Mouse (Mus musculus): Measurements from ENCODE around the gene Cul7. TPM values are rescaled to one million over a fixed set of nuclear protein-coding genes. Genes with fewer than 3 reads are reported as not detected.
A peak's percentile ranks its signal among the peaks of the same experiment; 100 is the strongest.

The Cul7 gene
- 24.1 and 28.2 TPM in 2 replicates for polyA plus RNA-seq (2014; fragmentation: Nextera tagmentation; extraction: Ambion mirVana)

GRCm38 (mm10) chr17:46650232-46651031 is at the start of gene Cul7:
Gene Cul7, plus strand, starts transcription at chr17:46650337.
- peak; percentile 92 for DNase-seq (ENCODE audit: low spot score)
- Histone ChIP-seq H3K36me3 (ENCODE audit: control insufficient read depth, insufficient read depth, low read length) (peaks cover 19% of the 10 kb centered on the region), H3K4me1 (replicated peaks; ENCODE audit: control insufficient read depth, insufficient read depth, low read length) (peaks cover 27% of the 10 kb centered on the region), H3K9ac (ENCODE audit: low read depth, low read length) (peak within 1 kb of the TSS; percentile 83), H3K27me3 (replicated peaks; ENCODE audit: control insufficient read depth, insufficient read depth, low read length) (no peaks in the 10 kb centered on the region), H3K4me3 (ENCODE audit: low read depth, low read length) (peak within 1 kb of the TSS; percentile 73), H3K9me3 (ENCODE audit: control insufficient read depth, low read length) (no peaks in the 10 kb centered on the region), H3K4me2 (peak within 1 kb of the TSS; percentile 70), H3K27ac (ENCODE audit: low read depth, low read length) (peak within 1 kb of the TSS; percentile 88)
- WGBS, result under 1% methylated on average over 58 of the region's 58 CpGs
- peak; percentile 91 for ATAC-seq (replicated peaks; ENCODE audit: low FRiP score)

GRCm38 (mm10) chr17:46600569-46600968 is 49.6 kb upstream of the Cul7 start:
- DNase-seq (ENCODE audit: low spot score) (no peak), ATAC-seq (replicated peaks; ENCODE audit: low FRiP score) (no peak)
- Histone ChIP-seq H3K9me3 (ENCODE audit: control insufficient read depth, low read length) (no peaks in the 10 kb centered on the region), H3K4me3 (ENCODE audit: low read depth, low read length) (no peak overlapping the region), H3K9ac (ENCODE audit: low read depth, low read length) (no peak overlapping the region), H3K27ac (ENCODE audit: low read depth, low read length) (no peak overlapping the region), H3K4me1 (replicated peaks; ENCODE audit: control insufficient read depth, insufficient read depth, low read length) (no peaks in the 10 kb centered on the region), H3K4me2 (no peak overlapping the region), H3K27me3 (replicated peaks; ENCODE audit: control insufficient read depth, insufficient read depth, low read length) (no peaks in the 10 kb centered on the region), H3K36me3 (ENCODE audit: control insufficient read depth, insufficient read depth, low read length) (no peaks in the 10 kb centered on the region)
- WGBS, result 86% methylated on average over 2 of the region's 2 CpGs

- Histone ChIP-seq H3K4me3 (ENCODE audit: low read depth, low read length) (no peak overlapping the region), H3K9ac (ENCODE audit: low read depth, low read length) (no peak overlapping the region), H3K4me1 (replicated peaks; ENCODE audit: control insufficient read depth, insufficient read depth, low read length) (no peaks in the 10 kb centered on the region), H3K27ac (ENCODE audit: low read depth, low read length) (no peak overlapping the region; the same call in 1 of the 2 replicates), H3K4me2 (no peak overlapping the region), H3K36me3 (ENCODE audit: control insufficient read depth, insufficient read depth, low read length) (no peaks in the 10 kb centered on the region), H3K9me3 (ENCODE audit: control insufficient read depth, low read length) (no peaks in the 10 kb centered on the region), H3K27me3 (replicated peaks; ENCODE audit: control insufficient read depth, insufficient read depth, low read length) (no peaks in the 10 kb centered on the region)
- no peak for DNase-seq (ENCODE audit: low spot score)
- WGBS, result 74% methylated on average over 9 of the region's 9 CpGs
- ATAC-seq (replicated peaks; ENCODE audit: low FRiP score), result no peak
Observed at GRCm38 (mm10) chr17:46602212-46602611, 47.9 kb upstream of the Cul7 start.

- 90% methylated on average over 4 of the region's 4 CpGs for WGBS
- no peak overlapping the region for H3K27ac ChIP-seq (ENCODE audit: low read depth, low read length)
- H3K9ac ChIP-seq (ENCODE audit: low read depth, low read length), result no peak overlapping the region
- no peak for ATAC-seq (replicated peaks; ENCODE audit: low FRiP score)
- H3K4me3 ChIP-seq (ENCODE audit: low read depth, low read length), result no peak overlapping the region
- no peaks in the 10 kb centered on the region for H3K9me3 ChIP-seq (ENCODE audit: control insufficient read depth, low read length)
- H3K27me3 ChIP-seq (replicated peaks; ENCODE audit: control insufficient read depth, insufficient read depth, low read length), result no peaks in the 10 kb centered on the region
- H3K36me3 ChIP-seq (ENCODE audit: control insufficient read depth, insufficient read depth, low read length), result no peaks in the 10 kb centered on the region
- no peak overlapping the region for H3K4me2 ChIP-seq
- H3K4me1 ChIP-seq (replicated peaks; ENCODE audit: control insufficient read depth, insufficient read depth, low read length), result no peaks in the 10 kb centered on the region
- DNase-seq (ENCODE audit: low spot score), result no peak
Observed at GRCm38 (mm10) chr17:46603229-46603628, 46.9 kb upstream of the Cul7 start.

GRCm38 (mm10) chr17:46605126-46605525 is 45.0 kb upstream of the Cul7 start:
- WGBS, result 78% methylated on average over 5 of the region's 5 CpGs
- H3K4me3 ChIP-seq (ENCODE audit: low read depth, low read length), result no peak overlapping the region
- H3K36me3 ChIP-seq (ENCODE audit: control insufficient read depth, insufficient read depth, low read length), result no peaks in the 10 kb centered on the region
- no peaks in the 10 kb centered on the region for H3K27me3 ChIP-seq (replicated peaks; ENCODE audit: control insufficient read depth, insufficient read depth, low read length)
- ATAC-seq (replicated peaks; ENCODE audit: low FRiP score) (no peak), DNase-seq (ENCODE audit: low spot score) (no peak)
- H3K27ac ChIP-seq (ENCODE audit: low read depth, low read length), result no peak overlapping the region
- no peaks in the 10 kb centered on the region for H3K9me3 ChIP-seq (ENCODE audit: control insufficient read depth, low read length)
- no peak overlapping the region for H3K4me2 ChIP-seq
- no peaks in the 10 kb centered on the region for H3K4me1 ChIP-seq (replicated peaks; ENCODE audit: control insufficient read depth, insufficient read depth, low read length)
- no peak overlapping the region for H3K9ac ChIP-seq (ENCODE audit: low read depth, low read length)

GRCm38 (mm10) chr17:46605987-46606386 is 44.1 kb upstream of the Cul7 start:
- H3K27ac ChIP-seq (ENCODE audit: low read depth, low read length), result no peak overlapping the region

GRCm38 (mm10) chr17:46609721-46610514 is 40.2 kb upstream of the Cul7 start:
- Histone ChIP-seq H3K4me2 (peak overlapping the region; percentile 49), H3K4me3 (ENCODE audit: low read depth, low read length) (no peak overlapping the region), H3K36me3 (ENCODE audit: control insufficient read depth, insufficient read depth, low read length) (no peaks in the 10 kb centered on the region), H3K9me3 (ENCODE audit: control insufficient read depth, low read length) (no peaks in the 10 kb centered on the region), H3K9ac (ENCODE audit: low read depth, low read length) (no peak overlapping the region), H3K27ac (ENCODE audit: low read depth, low read length) (0 out of 2 replicates have a peak overlapping the region, but pooled peaks have one; percentile 9), H3K27me3 (replicated peaks; ENCODE audit: control insufficient read depth, insufficient read depth, low read length) (no peaks in the 10 kb centered on the region), H3K4me1 (replicated peaks; ENCODE audit: control insufficient read depth, insufficient read depth, low read length) (peaks cover 4% of the 10 kb centered on the region; the same call in 1 of the 2 replicates)
- 49% methylated on average over 15 of the region's 15 CpGs for WGBS
- peak; percentile 41; the same call in 1 of the 2 replicates for ATAC-seq (replicated peaks; ENCODE audit: low FRiP score)
- no peak for DNase-seq (ENCODE audit: low spot score)

More at GRCm38 (mm10) chr17:46605987-46606386, 44.1 kb upstream of the Cul7 start:
- Histone ChIP-seq H3K9me3 (ENCODE audit: control insufficient read depth, low read length) (no peaks in the 10 kb centered on the region), H3K4me2 (no peak overlapping the region), H3K4me1 (replicated peaks; ENCODE audit: control insufficient read depth, insufficient read depth, low read length) (no peaks in the 10 kb centered on the region), H3K4me3 (ENCODE audit: low read depth, low read length) (no peak overlapping the region), H3K27me3 (replicated peaks; ENCODE audit: control insufficient read depth, insufficient read depth, low read length) (no peaks in the 10 kb centered on the region), H3K36me3 (ENCODE audit: control insufficient read depth, insufficient read depth, low read length) (no peaks in the 10 kb centered on the region), H3K9ac (ENCODE audit: low read depth, low read length) (no peak overlapping the region)
- DNase-seq (ENCODE audit: low spot score) (no peak), ATAC-seq (replicated peaks; ENCODE audit: low FRiP score) (no peak)
- 85% methylated on average over 12 of the region's 12 CpGs for WGBS

GRCm38 (mm10) chr17:46611316-46611715 is 38.8 kb upstream of the Cul7 start:
- no peak overlapping the region for H3K4me3 ChIP-seq (ENCODE audit: low read depth, low read length)
- H3K4me1 ChIP-seq (replicated peaks; ENCODE audit: control insufficient read depth, insufficient read depth, low read length), result peaks cover 4% of the 10 kb centered on the region; the same call in 1 of the 2 replicates
- WGBS, result 89% methylated on average over 6 of the region's 6 CpGs
- H3K27ac ChIP-seq (ENCODE audit: low read depth, low read length), result no peak overlapping the region
- H3K4me2 ChIP-seq, result no peak overlapping the region
- no peaks in the 10 kb centered on the region for H3K36me3 ChIP-seq (ENCODE audit: control insufficient read depth, insufficient read depth, low read length)
- no peaks in the 10 kb centered on the region for H3K9me3 ChIP-seq (ENCODE audit: control insufficient read depth, low read length)
- no peak for DNase-seq (ENCODE audit: low spot score)
- ATAC-seq (replicated peaks; ENCODE audit: low FRiP score), result no peak
- no peak overlapping the region for H3K9ac ChIP-seq (ENCODE audit: low read depth, low read length)
- H3K27me3 ChIP-seq (replicated peaks; ENCODE audit: control insufficient read depth, insufficient read depth, low read length), result no peaks in the 10 kb centered on the region

Measured in liver, embryonic 11.5 days (tissue).